Mouse (Mus musculus) MEL (cell line): ENCODE results near the gene Kcnab1. TPM values are rescaled to one million over a fixed set of nuclear protein-coding genes. Genes with fewer than 3 reads are reported as not detected.
A peak's percentile ranks its signal among the peaks of the same experiment; 100 is the strongest.

Experiments used
- DNase-seq: peaks from one replicate; pipeline ENCODE4 v3.0.0; 2011; ENCODE audit warnings: low read depth, low spot score
- H3K27ac ChIP-seq: 2 replicates; pipeline ENCODE4 v1.5.1; 2012; ENCODE audit warnings: low read depth, mild to moderate bottlenecking, control low read depth, low read length, moderate library complexity; ENCODE audit not compliant: control insufficient read depth
- H3K27me3 ChIP-seq, 2 experiments: fragments of 150-350 bp in 1 of 2; sonication (generic) in 1 of 2; 2 replicates each; pipeline ENCODE4 v1.6.1; 2012; ENCODE audit warnings: low read length in 2 of 2, mild to moderate bottlenecking in 2 of 2, improper control_type of control experiment in 1 of 2, moderate library complexity in 1 of 2; ENCODE audit not compliant: insufficient read depth in 2 of 2, control insufficient read depth in 1 of 2
- H3K36me3 ChIP-seq, 2 experiments: 2 replicates each; pipeline ENCODE4 v1.6.1; 2012 to 2014; ENCODE audit warnings: low read length in 2 of 2, improper control_type of control experiment in 1 of 2, inconsistent platforms in 1 of 2, mild to moderate bottlenecking in 1 of 2; ENCODE audit not compliant: insufficient read depth in 2 of 2, control insufficient read depth in 1 of 2
- H3K4me1 ChIP-seq, 2 experiments: fragments of 150-350 bp in 1 of 2; sonication (generic) in 1 of 2; 2 replicates each; pipeline ENCODE4 v1.6.1; 2012; ENCODE audit warnings: low read length in 2 of 2, improper control_type of control experiment in 1 of 2, mild to moderate bottlenecking in 1 of 2; ENCODE audit not compliant: insufficient read depth in 2 of 2, control insufficient read depth in 1 of 2
- H3K4me3 ChIP-seq, 2 experiments: fragments of 150-350 bp in 1 of 2; sonication (generic) in 1 of 2; 2 replicates each; pipeline ENCODE4 v1.5.1; 2012; ENCODE audit warnings: low read depth in 2 of 2, low read length in 2 of 2, mild to moderate bottlenecking in 2 of 2, moderate library complexity in 2 of 2, control low read depth in 1 of 2, improper control_type of control experiment in 1 of 2; ENCODE audit not compliant: control insufficient read depth in 1 of 2, insufficient read depth in 1 of 2
- H3K79me2 ChIP-seq: 2 replicates; pipeline ENCODE4 v1.6.1; 2012; ENCODE audit warnings: mild to moderate bottlenecking, low read length, moderate library complexity; ENCODE audit not compliant: control insufficient read depth, poor library complexity, insufficient read depth
- H3K9ac ChIP-seq: 2 replicates; pipeline ENCODE4 v1.6.1; 2012; ENCODE audit warnings: low read depth, mild to moderate bottlenecking, control low read depth, low read length, moderate library complexity; ENCODE audit not compliant: control insufficient read depth, poor library complexity, severe bottlenecking
- H3K9me3 ChIP-seq: fragments of 150-350 bp; sonication (generic); replicated peaks from 2 replicates; pipeline ENCODE4 v1.6.1; 2012; ENCODE audit warnings: mild to moderate bottlenecking, low read length, improper control_type of control experiment, moderate library complexity; ENCODE audit not compliant: insufficient read depth
- BHLHE40 ChIP-seq: IDR thresholded peaks from 2 replicates; pipeline ENCODE4 v1.6.1; 2012; ENCODE audit warnings: low read depth, mild to moderate bottlenecking, inconsistent platforms, low read length, improper control_type of control experiment, borderline replicate concordance
- E2F4 ChIP-seq: IDR thresholded peaks from 2 replicates; pipeline ENCODE4 v1.6.1; 2011; ENCODE audit warnings: low read depth, low read length, improper control_type of control experiment, borderline replicate concordance
- EP300 ChIP-seq, 2 experiments: IDR thresholded peaks; 2 replicates each; pipeline ENCODE4 v1.6.1; 2011; ENCODE audit warnings: improper control_type of control experiment in 2 of 2, low read length in 2 of 2, low read depth in 1 of 2, mild to moderate bottlenecking in 1 of 2
- ETS1 ChIP-seq: IDR thresholded peaks from 2 replicates; pipeline ENCODE4 v1.6.1; 2012; ENCODE audit warnings: low read depth, mild to moderate bottlenecking, inconsistent platforms, low read length, improper control_type of control experiment, moderate library complexity
- GABPA ChIP-seq: IDR thresholded peaks from 2 replicates; pipeline ENCODE4 v1.6.1; 2012; ENCODE audit warnings: low read depth, mild to moderate bottlenecking, inconsistent platforms, low read length, improper control_type of control experiment, moderate library complexity
- HCFC1 ChIP-seq: IDR thresholded peaks from 2 replicates; pipeline ENCODE4 v1.6.1; 2012; ENCODE audit warnings: low read depth, mild to moderate bottlenecking, inconsistent platforms, low read length, improper control_type of control experiment, moderate library complexity
- JUND ChIP-seq: IDR thresholded peaks from 2 replicates; pipeline ENCODE4 v1.6.1; 2011; ENCODE audit warnings: low read depth, mild to moderate bottlenecking, improper control_type of control experiment, low read length
- KAT2A ChIP-seq: conservative IDR thresholded peaks from 2 replicates; pipeline ENCODE4 v1.6.1; 2012; ENCODE audit warnings: low read depth, low read length, improper control_type of control experiment, inconsistent platforms
- MAZ ChIP-seq: IDR thresholded peaks from 2 replicates; pipeline ENCODE4 v1.6.1; 2012; ENCODE audit warnings: low read depth, mild to moderate bottlenecking, inconsistent platforms, low read length, improper control_type of control experiment
- MXI1 ChIP-seq: IDR thresholded peaks from 2 replicates; pipeline ENCODE4 v1.6.1; 2011; ENCODE audit warnings: mild to moderate bottlenecking, low read depth, low read length, improper control_type of control experiment
- MYB ChIP-seq: IDR thresholded peaks from 2 replicates; pipeline ENCODE4 v1.6.1; 2011; ENCODE audit warnings: mild to moderate bottlenecking, low read depth, low read length, improper control_type of control experiment
- NELFE ChIP-seq: IDR thresholded peaks from 2 replicates; pipeline ENCODE4 v1.6.1; 2011; ENCODE audit warnings: low read depth, low read length, improper control_type of control experiment
- POLR2AphosphoS2 ChIP-seq: IDR thresholded peaks from 2 replicates; pipeline ENCODE4 v1.6.1; 2011; ENCODE audit warnings: low read length, improper control_type of control experiment
- RAD21 ChIP-seq: IDR thresholded peaks from 2 replicates; pipeline ENCODE4 v1.6.1; 2011; ENCODE audit warnings: mild to moderate bottlenecking, low read depth, low read length, improper control_type of control experiment
- RCOR1 ChIP-seq: IDR thresholded peaks from 2 replicates; pipeline ENCODE4 v1.6.1; 2012; ENCODE audit warnings: low read depth, mild to moderate bottlenecking, inconsistent platforms, low read length, improper control_type of control experiment
- SIN3A ChIP-seq: IDR thresholded peaks from 2 replicates; pipeline ENCODE4 v1.6.1; 2012; ENCODE audit warnings: low read length, improper control_type of control experiment, inconsistent platforms
- SMC3 ChIP-seq: IDR thresholded peaks from 2 replicates; pipeline ENCODE4 v1.6.1; 2011; ENCODE audit warnings: low read depth, low read length, improper control_type of control experiment
- TAL1 ChIP-seq: IDR thresholded peaks from 2 replicates; pipeline ENCODE4 v1.6.1; 2012; ENCODE audit warnings: mild to moderate bottlenecking, inconsistent platforms, low read length, moderate library complexity, mixed read lengths
- TBP ChIP-seq: IDR thresholded peaks from 2 replicates; pipeline ENCODE4 v1.8.0; 2011; ENCODE audit warnings: low read depth, low read length, improper control_type of control experiment
- TCF12 ChIP-seq: IDR thresholded peaks from 2 replicates; pipeline ENCODE4 v1.6.1; 2014; ENCODE audit warnings: low read depth, mild to moderate bottlenecking, inconsistent platforms, low read length, improper control_type of control experiment, moderate library complexity
- UBTF ChIP-seq: IDR thresholded peaks from 2 replicates; pipeline ENCODE4 v1.6.1; 2012; ENCODE audit warnings: low read depth, mild to moderate bottlenecking, inconsistent platforms, low read length, improper control_type of control experiment, moderate library complexity, borderline replicate concordance; ENCODE audit not compliant: insufficient read depth
- ZMIZ1 ChIP-seq: IDR thresholded peaks from 2 replicates; pipeline ENCODE4 v1.6.1; 2012; ENCODE audit warnings: low read depth, mild to moderate bottlenecking, inconsistent platforms, low read length, improper control_type of control experiment, moderate library complexity
- polyA plus RNA-seq, 2 experiments: library from polyadenylated mRNA; stranded (reverse) in 1 of 2; unstranded in 1 of 2; fragments of >175 nt in 1 of 2; fragments of >200 nt in 1 of 2; gene quantifications; 2 replicates each; pipeline versions ENCODE4 v1.2.1 to v1.2.4; 2012; ENCODE audit warnings: low replicate concordance in 2 of 2, low read depth in 1 of 2; ENCODE audit not compliant: insufficient read length in 2 of 2, insufficient read depth in 1 of 2, missing spikeins in 1 of 2
- total RNA-seq: library from RNA; depleted of rRNA; stranded (reverse); fragments of 300-350 nt; gene quantifications from 2 replicates; pipeline ENCODE4 v1.2.3, GENCODE M21; 2012

Gene Kcnab1
- total and polyA plus RNA-seq, 3 experiments = 0.06 to 0.08 TPM; not detected in 1

GRCm38 (mm10) chr3:65417913-65418594 is 308.9 kb downstream of the Kcnab1 start:
- TF ChIP-seq EP300 (IDR thresholded peaks at IDR 0.05; ENCODE audit: low read depth in 1 of 2, low read length in 2 of 2) (peak; percentile 68 to 72), TBP (peak; percentile 79), ETS1 (peak; percentile 42; the same call in 1 of the 2 replicates), MXI1 (no peak), MYB (peak; percentile 41; the same call in 1 of the 2 replicates), TCF12 (peak; percentile 35; the same call in 1 of the 2 replicates), ZMIZ1 (peak; percentile 58; the same call in 1 of the 2 replicates), JUND (no peak), SIN3A (peak; percentile 26; the same call in 1 of the 2 replicates), BHLHE40 (peak; percentile 81), TAL1 (peak; percentile 14; the same call in 1 of the 2 replicates)
- TF ChIP-seq, all 39 proteins: peak for 9
- H3K4me1 ChIP-seq = peaks cover 8 to 13% of the 10 kb centered on the region in 2 experiments
- H3K27me3 ChIP-seq = no peaks in the 10 kb centered on the region
- H3K4me3 ChIP-seq = no peak overlapping the region
- H3K36me3 ChIP-seq = peaks cover 0 to 15% of the 10 kb centered on the region in 2 experiments; a peak in 2 of 4 replicates
- peak; percentile 83 for DNase-seq
- peak overlapping the region; percentile 35; the same call in 1 of the 2 replicates for H3K27ac ChIP-seq
- H3K79me2 ChIP-seq = no peaks in the 10 kb centered on the region
- no peak overlapping the region for H3K9ac ChIP-seq
- H3K9me3 ChIP-seq = no peaks in the 10 kb centered on the region

- H3K27me3 ChIP-seq = no peaks in the 10 kb centered on the region
- H3K27ac ChIP-seq = no peak overlapping the region
- no peaks in the 10 kb centered on the region for H3K9me3 ChIP-seq
- no peak overlapping the region for H3K4me3 ChIP-seq
- peaks cover 8 to 13% of the 10 kb centered on the region in 2 experiments for H3K4me1 ChIP-seq
- H3K79me2 ChIP-seq = no peaks in the 10 kb centered on the region
- H3K9ac ChIP-seq = no peak overlapping the region
- peaks cover 0 to 15% of the 10 kb centered on the region in 2 experiments; a peak in 2 of 4 replicates for H3K36me3 ChIP-seq
- TF ChIP-seq RCOR1 = no peak
- no peak for TF ChIP-seq MYB
- TF ChIP-seq NELFE = no peak
- TF ChIP-seq EP300 (IDR thresholded peaks at IDR 0.05; ENCODE audit: low read depth in 1 of 2, low read length in 2 of 2) = no peak
- TF ChIP-seq SMC3 = no peak
- no peak for TF ChIP-seq E2F4
- TF ChIP-seq RAD21 = no peak
- TF ChIP-seq TCF12 = no peak
- TF ChIP-seq UBTF = no peak
- TF ChIP-seq MAZ = no peak
- no peak for TF ChIP-seq GABPA
- no peak for TF ChIP-seq SIN3A
- no peak for TF ChIP-seq POLR2AphosphoS2
- TF ChIP-seq KAT2A = no peak
- TF ChIP-seq HCFC1 = no peak
- no peak for DNase-seq
Observed at GRCm38 (mm10) chr3:65419706-65420105, 310.5 kb downstream of the Kcnab1 start.
